Mouse (Mus musculus): Measurements from ENCODE around the gene Tpbg. TPM values are rescaled to one million over a fixed set of nuclear protein-coding genes. Genes with fewer than 3 reads are reported as not detected.

Gene Tpbg
- total RNA-seq, 2 experiments from 2014 or later: 18.0 to 24.6 TPM

- no peak for TF ChIP-seq CTCF (IDR thresholded peaks at IDR 0.05)
- Histone ChIP-seq H3K4me3 (peak overlapping the region; percentile 69), H3K27ac (no peak overlapping the region)
- intact Hi-C loops (cut with DNase I): loop anchor here (2.0 kb wide), 1 partner anchor 605 kb away; no protein-coding TSS in a partner anchor
- DNase-seq (ENCODE audit: extremely low spot score in 1 of 2, low spot score in 2 of 2): peak in 1 of 2 experiments; percentile 12
Observed at GRCm38 (mm10) chr9:85843891-85844646, 1.9 kb downstream of the Tpbg start.

GRCm38 (mm10) chr9:85844647-85844983, 2.4 kb downstream of the Tpbg start:
- peak overlapping the region; percentile 69 for H3K4me3 ChIP-seq
- no peak for DNase-seq (ENCODE audit: extremely low spot score in 1 of 2, low spot score in 2 of 2)
- no peak for TF ChIP-seq CTCF (IDR thresholded peaks at IDR 0.05)
- intact Hi-C loops (cut with DNase I): no loop called here
- H3K27ac ChIP-seq: no peak overlapping the region

GRCm38 (mm10) chr9:85846186-85846585, 4.0 kb downstream of the Tpbg start:
- H3K4me3 ChIP-seq: no peak overlapping the region
- intact Hi-C loops (cut with DNase I): no loop called here
- DNase-seq (ENCODE audit: extremely low spot score in 1 of 2, low spot score in 2 of 2): no peak
- no peak for TF ChIP-seq CTCF (IDR thresholded peaks at IDR 0.05)
- H3K27ac ChIP-seq: no peak overlapping the region

GRCm38 (mm10) chr9:85854780-85855179, 12.6 kb downstream of the Tpbg start:
- no peak for TF ChIP-seq CTCF (IDR thresholded peaks at IDR 0.05)
- H3K27ac ChIP-seq: no peak overlapping the region
- H3K4me3 ChIP-seq: no peak overlapping the region
- intact Hi-C loops (cut with DNase I): no loop called here
- no peak for DNase-seq (ENCODE audit: extremely low spot score in 1 of 2, low spot score in 2 of 2)

- Histone ChIP-seq H3K27ac (no peak overlapping the region), H3K4me3 (no peak overlapping the region)
- intact Hi-C loops (cut with DNase I): no loop called here
- no peak for DNase-seq (ENCODE audit: extremely low spot score in 1 of 2, low spot score in 2 of 2)
- no peak for TF ChIP-seq CTCF (IDR thresholded peaks at IDR 0.05)
Observed at GRCm38 (mm10) chr9:85856511-85856910, 14.3 kb downstream of the Tpbg start.

GRCm38 (mm10) chr9:85861065-85861464, 18.9 kb downstream of the Tpbg start:
- DNase-seq (ENCODE audit: extremely low spot score in 1 of 2, low spot score in 2 of 2): no peak
- intact Hi-C loops (cut with DNase I): no loop called here
- Histone ChIP-seq H3K27ac (no peak overlapping the region), H3K4me3 (no peak overlapping the region)
- TF ChIP-seq CTCF (IDR thresholded peaks at IDR 0.05): no peak

- DNase-seq (ENCODE audit: extremely low spot score in 1 of 2, low spot score in 2 of 2): no peak
Observed at GRCm38 (mm10) chr9:85862562-85862961, 20.4 kb downstream of the Tpbg start.

GRCm38 (mm10) chr9:85872908-85873307, 30.7 kb downstream of the Tpbg start:
- intact Hi-C loops (cut with DNase I): no loop called here
- no peak for DNase-seq (ENCODE audit: extremely low spot score in 1 of 2, low spot score in 2 of 2)
- peak; percentile 13; the same call in 1 of the 2 replicates for TF ChIP-seq CTCF (IDR thresholded peaks at IDR 0.05)
- Histone ChIP-seq H3K27ac (no peak overlapping the region), H3K4me3 (no peak overlapping the region)

More at GRCm38 (mm10) chr9:85862562-85862961, 20.4 kb downstream of the Tpbg start:
- no peak overlapping the region for H3K27ac ChIP-seq
- intact Hi-C loops (cut with DNase I): no loop called here
- no peak for TF ChIP-seq CTCF (IDR thresholded peaks at IDR 0.05)
- H3K4me3 ChIP-seq: no peak overlapping the region

- TF ChIP-seq CTCF (IDR thresholded peaks at IDR 0.05): no peak
- intact Hi-C loops (cut with DNase I): no loop called here
- no peak for DNase-seq (ENCODE audit: extremely low spot score in 1 of 2, low spot score in 2 of 2)
- Histone ChIP-seq H3K4me3 (no peak overlapping the region), H3K27ac (no peak overlapping the region)
Observed at GRCm38 (mm10) chr9:85893681-85894080, 51.5 kb downstream of the Tpbg start.

Other genes with a start within 250 kb of the Tpbg start
- 10 to 100 TPM; 24.1 to 25.5 TPM for gene Ibtk, start 93.0 kb upstream of the Tpbg start, total RNA-seq (2021)